Mouse (Mus musculus) stomach, postnatal 0 days (tissue): Measurements from ENCODE around the gene 4930558C23Rik.

ENCODE experiments used
- CTCF ChIP-seq: IDR thresholded peaks from 2 replicates; pipeline ENCODE4 v1.5.1; 2016; ENCODE audit warnings: antibody characterized with exemption, low read depth, mild to moderate bottlenecking, moderate library complexity
- EP300 ChIP-seq: optimal IDR thresholded peaks from 2 replicates; pipeline ENCODE3; 2016; ENCODE audit warnings: antibody characterized with exemption

GRCm38 (mm10) chr3:95337345-95337744 is 65.3 kb downstream of the 4930558C23Rik start:
- no peak for TF ChIP-seq CTCF
- TF ChIP-seq EP300: no peak
